Mouse (Mus musculus): ENCODE results near the gene Nol3.

- TF ChIP-seq EP300 (IDR thresholded peaks at IDR 0.05; ENCODE audit: insufficient read depth, low read depth, low read length), result no peak
- TF ChIP-seq CTCF (IDR thresholded peaks at IDR 0.05), result no peak
Observed at GRCm38 (mm10) chr8:105303874-105304273, 27.9 kb downstream of the Nol3 start.
